Mouse (Mus musculus): ENCODE results near the gene Irs3. TPM values are rescaled to one million over a fixed set of nuclear protein-coding genes. Genes with fewer than 3 reads are reported as not detected.

Gene Irs3
- polyA plus RNA-seq (2011; ENCODE audit: insufficient read length, low read depth, missing spikeins) = 0.22 and 0.37 TPM in 2 replicates

- H3K27ac ChIP-seq (ENCODE audit: insufficient read depth, low read length) = no peak within 1 kb of the TSS
- peak within 1 kb of the TSS; percentile 6; the same call in 1 of the 2 replicates for H3K4me3 ChIP-seq (ENCODE audit: insufficient read depth, low read length)
- TF ChIP-seq POLR2A (IDR thresholded peaks at IDR 0.05; ENCODE audit: low read depth, low read length) (peak; percentile 40; the same call in 1 of the 2 replicates), CTCF (IDR thresholded peaks at IDR 0.05; ENCODE audit: borderline replicate concordance, insufficient read depth, low read length) (no peak)
- 0 out of 2 replicates have a peak, but pooled peaks cover 3% of the 10 kb centered on the region for H3K4me1 ChIP-seq (ENCODE audit: control insufficient read depth, insufficient read depth, low read length)
Measured at GRCm38 (mm10) chr5:137645652-137646091, at the start of gene Irs3. TSS of gene Irs3 (minus strand) at chr5:137645714.

- H3K27ac ChIP-seq (ENCODE audit: insufficient read depth, low read length) = no peak overlapping the region
- H3K4me3 ChIP-seq (ENCODE audit: insufficient read depth, low read length) = no peak overlapping the region
- TF ChIP-seq CTCF (IDR thresholded peaks at IDR 0.05; ENCODE audit: borderline replicate concordance, insufficient read depth, low read length) (no peak), POLR2A (IDR thresholded peaks at IDR 0.05; ENCODE audit: low read depth, low read length) (no peak)
Measured at GRCm38 (mm10) chr5:137694796-137695195, 49.3 kb upstream of the Irs3 start.

GRCm38 (mm10) chr5:137691881-137692280, 46.4 kb upstream of the Irs3 start:
- TF ChIP-seq POLR2A (IDR thresholded peaks at IDR 0.05; ENCODE audit: low read depth, low read length) (no peak), CTCF (IDR thresholded peaks at IDR 0.05; ENCODE audit: borderline replicate concordance, insufficient read depth, low read length) (no peak)
- Histone ChIP-seq H3K27ac (ENCODE audit: insufficient read depth, low read length) (no peak overlapping the region), H3K4me1 (ENCODE audit: control insufficient read depth, insufficient read depth, low read length) (no peaks in the 10 kb centered on the region), H3K4me3 (ENCODE audit: insufficient read depth, low read length) (no peak overlapping the region)

More at GRCm38 (mm10) chr5:137694796-137695195, 49.3 kb upstream of the Irs3 start:
- no peaks in the 10 kb centered on the region for H3K4me1 ChIP-seq (ENCODE audit: control insufficient read depth, insufficient read depth, low read length)

GRCm38 (mm10) chr5:137690531-137690930, 45.0 kb upstream of the Irs3 start:
- Histone ChIP-seq H3K4me3 (ENCODE audit: insufficient read depth, low read length) (no peak overlapping the region), H3K27ac (ENCODE audit: insufficient read depth, low read length) (no peak overlapping the region), H3K4me1 (ENCODE audit: control insufficient read depth, insufficient read depth, low read length) (no peaks in the 10 kb centered on the region)
- TF ChIP-seq POLR2A (IDR thresholded peaks at IDR 0.05; ENCODE audit: low read depth, low read length) (no peak), CTCF (IDR thresholded peaks at IDR 0.05; ENCODE audit: borderline replicate concordance, insufficient read depth, low read length) (no peak)

GRCm38 (mm10) chr5:137689974-137690373, 44.5 kb upstream of the Irs3 start:
- no peak overlapping the region for H3K27ac ChIP-seq (ENCODE audit: insufficient read depth, low read length)
- no peak overlapping the region for H3K4me3 ChIP-seq (ENCODE audit: insufficient read depth, low read length)
- no peak for TF ChIP-seq CTCF (IDR thresholded peaks at IDR 0.05; ENCODE audit: borderline replicate concordance, insufficient read depth, low read length)
- no peak for TF ChIP-seq POLR2A (IDR thresholded peaks at IDR 0.05; ENCODE audit: low read depth, low read length)
- no peaks in the 10 kb centered on the region for H3K4me1 ChIP-seq (ENCODE audit: control insufficient read depth, insufficient read depth, low read length)

GRCm38 (mm10) chr5:137686127-137686790, 40.7 kb upstream of the Irs3 start:
- no peak for TF ChIP-seq POLR2A (IDR thresholded peaks at IDR 0.05; ENCODE audit: low read depth, low read length)
- no peak for TF ChIP-seq CTCF (IDR thresholded peaks at IDR 0.05; ENCODE audit: borderline replicate concordance, insufficient read depth, low read length)
- no peaks in the 10 kb centered on the region for H3K4me1 ChIP-seq (ENCODE audit: control insufficient read depth, insufficient read depth, low read length)
- H3K4me3 ChIP-seq (ENCODE audit: insufficient read depth, low read length) = no peak overlapping the region
- H3K27ac ChIP-seq (ENCODE audit: insufficient read depth, low read length) = no peak overlapping the region

- Histone ChIP-seq H3K4me3 (ENCODE audit: insufficient read depth, low read length) (no peak overlapping the region), H3K27ac (ENCODE audit: insufficient read depth, low read length) (no peak overlapping the region), H3K4me1 (ENCODE audit: control insufficient read depth, insufficient read depth, low read length) (no peaks in the 10 kb centered on the region)
- no peak for TF ChIP-seq CTCF (IDR thresholded peaks at IDR 0.05; ENCODE audit: borderline replicate concordance, insufficient read depth, low read length)
- no peak for TF ChIP-seq POLR2A (IDR thresholded peaks at IDR 0.05; ENCODE audit: low read depth, low read length)
Measured at GRCm38 (mm10) chr5:137685653-137686052, 40.1 kb upstream of the Irs3 start.

GRCm38 (mm10) chr5:137684294-137685123, 39.0 kb upstream of the Irs3 start, which contains the start of gene Agfg2:
TSS of gene Agfg2 (minus strand) at chr5:137684726.
- no peak within 1 kb of the TSS for H3K27ac ChIP-seq (ENCODE audit: insufficient read depth, low read length)
- H3K4me3 ChIP-seq (ENCODE audit: insufficient read depth, low read length) = peak within 1 kb of the TSS; percentile 57
- H3K4me1 ChIP-seq (ENCODE audit: control insufficient read depth, insufficient read depth, low read length) = no peaks in the 10 kb centered on the region
- TF ChIP-seq POLR2A (IDR thresholded peaks at IDR 0.05; ENCODE audit: low read depth, low read length) (peak; percentile 79), CTCF (IDR thresholded peaks at IDR 0.05; ENCODE audit: borderline replicate concordance, insufficient read depth, low read length) (no peak)

- TF ChIP-seq POLR2A (IDR thresholded peaks at IDR 0.05; ENCODE audit: low read depth, low read length) (no peak), CTCF (IDR thresholded peaks at IDR 0.05; ENCODE audit: borderline replicate concordance, insufficient read depth, low read length) (no peak)
- no peaks in the 10 kb centered on the region for H3K4me1 ChIP-seq (ENCODE audit: control insufficient read depth, insufficient read depth, low read length)
- no peak overlapping the region for H3K27ac ChIP-seq (ENCODE audit: insufficient read depth, low read length)
- peak overlapping the region; percentile 57 for H3K4me3 ChIP-seq (ENCODE audit: insufficient read depth, low read length)
Measured at GRCm38 (mm10) chr5:137683388-137684293, 38.1 kb upstream of the Irs3 start.
